Mouse (Mus musculus) limb, embryonic 14.5 days (tissue): ENCODE measurements around the gene Camta1. TPM values are rescaled to one million over a fixed set of nuclear protein-coding genes. Genes with fewer than 3 reads are reported as not detected.
A peak's percentile ranks its signal among the peaks of the same experiment; 100 is the strongest.

Experiments
- ATAC-seq: fragments of 200-750 bp; cut with Nextera tagmentation; 2 replicates; pipeline ENCODE4 v1.8.0; 2017; ENCODE audit warnings: low read depth, moderate number of reproducible peaks, moderate TSS enrichment; ENCODE audit not compliant: low FRiP score
- DNase-seq: peaks from one replicate; pipeline ENCODE4 v3.0.0-alpha.2; 2015; ENCODE audit warnings: low spot score
- H3K27ac ChIP-seq: fragments of 300-500 bp; sonication (generic); replicated peaks from 2 replicates; pipeline ENCODE4 v1.5.1; 2014; ENCODE audit warnings: low read depth, mild to moderate bottlenecking, low read length, moderate library complexity, mixed read lengths
- H3K27me3 ChIP-seq: fragments of 300-500 bp; sonication (generic); 2 replicates; pipeline ENCODE4 v1.6.1; 2014; ENCODE audit warnings: low read length, mixed read lengths; ENCODE audit not compliant: control insufficient read depth, insufficient read depth
- H3K36me3 ChIP-seq: fragments of 300-500 bp; sonication (generic); 2 replicates; pipeline ENCODE4 v1.6.1; 2014; ENCODE audit warnings: mild to moderate bottlenecking, low read length, moderate library complexity, mixed read lengths; ENCODE audit not compliant: control insufficient read depth, insufficient read depth
- H3K4me1 ChIP-seq: fragments of 300-500 bp; sonication (generic); 2 replicates; pipeline ENCODE4 v1.6.1; 2014; ENCODE audit warnings: antibody characterized with exemption, low read length, mixed read lengths; ENCODE audit not compliant: control insufficient read depth, insufficient read depth
- H3K4me2 ChIP-seq: fragments of 300-500 bp; sonication (generic); replicated peaks from 2 replicates; pipeline ENCODE4 v1.6.1; 2014; ENCODE audit warnings: low read depth, mild to moderate bottlenecking, low read length, moderate library complexity; ENCODE audit not compliant: severe bottlenecking
- H3K4me3 ChIP-seq: fragments of 300-500 bp; sonication (generic); replicated peaks from 2 replicates; pipeline ENCODE4 v1.5.1; 2014; ENCODE audit warnings: low read length
- H3K9ac ChIP-seq: fragments of 300-500 bp; sonication (generic); 2 replicates; pipeline ENCODE4 v1.6.1; 2014; ENCODE audit warnings: mild to moderate bottlenecking, low read depth, low read length, moderate library complexity; ENCODE audit not compliant: severe bottlenecking
- H3K9me3 ChIP-seq: fragments of 300-500 bp; sonication (generic); 2 replicates; pipeline ENCODE4 v1.6.1; 2016; ENCODE audit warnings: low read length; ENCODE audit not compliant: control insufficient read depth
- POLR2A ChIP-seq: fragments of 200-500 bp; IDR thresholded peaks from 2 replicates; pipeline ENCODE4 v1.8.0; 2012; ENCODE audit warnings: inconsistent platforms, mild to moderate bottlenecking, moderate library complexity, borderline replicate concordance; ENCODE audit not compliant: insufficient read depth, insufficient read length; ENCODE audit errors: extremely low read depth
- WGBS: fragments of 180-500 bp; shearing (Covaris S2); extraction: QIAGEN DNeasy Blood & Tissue Kit; methylation state at CpG from one replicate; pipeline ENCODE4 v1.1.7; 2014; 5-methylcytosine and 5-hydroxymethylcytosine counted together
- polyA plus RNA-seq, 2 experiments: library from polyadenylated mRNA; depleted of rRNA in 1 of 2; stranded (reverse) in 1 of 2; unstranded in 1 of 2; fragments of >200 nt; fragmentation: Nextera tagmentation in 1 of 2; extraction: Ambion mirVana in 1 of 2; gene quantifications; 2 replicates each; pipeline versions ENCODE4 v1.2.1 to v1.2.3; 2012 to 2014

Camta1 gene
- polyA plus RNA-seq, 2 experiments = 28.6 to 78.8 TPM

GRCm38 (mm10) chr4:151880044-151880690 is 18.5 kb upstream of the Camta1 start:
- 74% methylated on average over 5 of the region's 5 CpGs for WGBS
- no peak overlapping the region for H3K4me3 ChIP-seq
- no peak for TF ChIP-seq POLR2A

GRCm38 (mm10) chr4:151876400-151876799 is 14.7 kb upstream of the Camta1 start:
- no peak for TF ChIP-seq POLR2A
- no peak overlapping the region for H3K27ac ChIP-seq
- no peaks in the 10 kb centered on the region for H3K27me3 ChIP-seq
- H3K9me3 ChIP-seq = no peaks in the 10 kb centered on the region
- H3K9ac ChIP-seq = no peak overlapping the region
- 62% methylated on average over 14 of the region's 14 CpGs for WGBS
- no peaks in the 10 kb centered on the region for H3K36me3 ChIP-seq
- H3K4me3 ChIP-seq = no peak overlapping the region
- no peaks in the 10 kb centered on the region for H3K4me1 ChIP-seq
- ATAC-seq = no peak
- no peak for DNase-seq
- no peak overlapping the region for H3K4me2 ChIP-seq

More at GRCm38 (mm10) chr4:151880044-151880690, 18.5 kb upstream of the Camta1 start:
- Histone ChIP-seq H3K27ac (no peak overlapping the region), H3K36me3 (no peaks in the 10 kb centered on the region), H3K27me3 (no peaks in the 10 kb centered on the region), H3K4me1 (no peaks in the 10 kb centered on the region), H3K4me2 (no peak overlapping the region), H3K9me3 (no peaks in the 10 kb centered on the region), H3K9ac (no peak overlapping the region)
- DNase-seq = no peak
- ATAC-seq = no peak

GRCm38 (mm10) chr4:151863511-151863910 is 1.8 kb upstream of the Camta1 start:
- Histone ChIP-seq H3K4me3 (no peak overlapping the region), H3K9me3 (no peaks in the 10 kb centered on the region), H3K36me3 (no peaks in the 10 kb centered on the region; the same call in 1 of the 2 replicates), H3K4me1 (peaks cover 12% of the 10 kb centered on the region), H3K27ac (no peak overlapping the region), H3K4me2 (peak overlapping the region; percentile 81), H3K9ac (no peak overlapping the region), H3K27me3 (no peaks in the 10 kb centered on the region)
- ATAC-seq (no peak), DNase-seq (no peak)
- 55% methylated on average over 9 of the region's 9 CpGs for WGBS
- no peak for TF ChIP-seq POLR2A

- no peaks in the 10 kb centered on the region for H3K27me3 ChIP-seq
- peak overlapping the region; percentile 72 for H3K4me3 ChIP-seq
- TF ChIP-seq POLR2A = no peak
- 0% methylated on average over 19 of the region's 58 CpGs for WGBS
- H3K9ac ChIP-seq = peak overlapping the region; percentile 74
- H3K27ac ChIP-seq = peak overlapping the region; percentile 67
- H3K4me1 ChIP-seq = peaks cover 12% of the 10 kb centered on the region
- peak overlapping the region; percentile 89; the same call in 1 of the 2 replicates for H3K4me2 ChIP-seq
- no peaks in the 10 kb centered on the region; the same call in 1 of the 2 replicates for H3K36me3 ChIP-seq
- no peaks in the 10 kb centered on the region for H3K9me3 ChIP-seq
- no peak for ATAC-seq
- no peak for DNase-seq
These were observed 238 bp downstream of the Camta1 start for GRCm38 (mm10) chr4:151861471-151861805.

GRCm38 (mm10) chr4:151860441-151861331 is 990 bp downstream of the Camta1 start:
- Histone ChIP-seq H3K4me3 (peak overlapping the region; percentile 72), H3K9me3 (no peaks in the 10 kb centered on the region), H3K4me1 (peaks cover 12% of the 10 kb centered on the region), H3K27me3 (no peaks in the 10 kb centered on the region), H3K4me2 (peak overlapping the region; percentile 89), H3K27ac (peak overlapping the region; percentile 67; the same call in 1 of the 2 replicates), H3K36me3 (no peaks in the 10 kb centered on the region; the same call in 1 of the 2 replicates), H3K9ac (peak overlapping the region; percentile 74)
- no peak for DNase-seq
- 5% methylated on average over 16 of the region's 63 CpGs for WGBS
- TF ChIP-seq POLR2A = no peak
- no peak for ATAC-seq
